Mouse (Mus musculus) mouse trophoblast stem cell (cell line): ENCODE data around the gene Aida.
"Not testable (repeated sequence)": the region's sequence is repeated elsewhere in the genome, so short reads cannot be mapped to it uniquely, and the experiment has no call there.

Source experiments
- in situ Hi-C, 2 experiments: fragments of 300-500 bp; cut with MseI, MboI; formaldehyde crosslinking; loops; 2 replicates in 1 of 2; 3 replicates in 1 of 2; pipeline ENCODE4 v1.15.1; 2025

Gene Aida

GRCm38 (mm10) chr1:183296465-183296864, at the start of gene Aida:
Gene Aida (plus strand): TSS chr1:183296590.
- in situ Hi-C loops = no loop called here

DNA sequence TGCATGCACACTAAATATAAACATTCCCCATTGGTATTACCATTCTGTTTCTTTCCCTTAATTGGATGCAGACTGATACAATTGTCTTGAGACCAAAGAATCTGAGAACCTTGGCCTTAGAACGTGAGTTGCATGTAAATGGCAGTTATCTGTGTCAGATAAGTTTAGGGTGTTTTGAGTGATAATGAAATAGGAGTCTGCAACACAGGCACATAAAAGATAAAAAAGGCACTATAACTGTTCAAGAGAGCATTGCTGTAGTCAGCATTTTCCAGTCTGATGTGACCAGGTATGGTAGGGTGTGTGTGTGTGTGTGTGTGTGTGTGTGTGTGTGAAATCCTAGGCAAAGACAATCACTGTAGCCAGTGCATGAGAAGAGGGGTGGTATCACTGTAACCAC, 48.2 kb upstream of the Aida start:
- in situ Hi-C loops = no loop called here

GRCm38 (mm10) chr1:183250612-183251011, 45.8 kb upstream of the Aida start:
- in situ Hi-C loops = no loop called here

GRCm38 (mm10) chr1:183251818-183252217, 44.6 kb upstream of the Aida start:
- in situ Hi-C loops = no loop called here

- in situ Hi-C loops = no loop called here
Measured at GRCm38 (mm10) chr1:183252574-183252973, 43.8 kb upstream of the Aida start.

GRCm38 (mm10) chr1:183264145-183265008, 32.0 kb upstream of the Aida start:
- in situ Hi-C loops = no loop called here

DNA sequence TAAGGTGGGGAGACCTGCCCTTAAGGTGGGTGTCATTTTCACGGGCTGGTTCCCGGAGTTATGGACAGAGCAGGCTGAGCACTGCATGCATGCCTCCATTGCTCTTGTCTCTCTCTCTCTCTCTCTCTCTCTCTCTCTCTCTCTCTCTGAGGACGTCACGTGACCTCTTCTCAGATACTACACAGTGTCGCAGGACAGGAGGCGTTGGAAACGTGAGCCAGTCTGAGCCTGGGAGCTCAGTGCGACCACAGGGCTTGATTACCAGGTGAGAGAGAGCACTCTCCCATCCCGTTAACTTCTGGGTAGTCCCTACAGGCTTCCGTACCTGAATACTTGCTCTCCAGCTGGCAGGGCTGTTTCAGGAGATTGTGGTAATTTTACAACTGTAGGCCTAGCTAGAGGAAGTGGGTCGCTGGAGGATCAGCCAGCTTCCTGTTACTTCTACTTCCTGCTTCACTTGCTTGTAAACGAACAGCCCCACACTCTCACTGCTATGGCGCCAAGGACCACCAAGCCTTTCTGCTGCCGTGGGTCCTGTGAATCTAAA, 30.4 kb upstream of the Aida start:
- in situ Hi-C loops = no loop called here

DNA sequence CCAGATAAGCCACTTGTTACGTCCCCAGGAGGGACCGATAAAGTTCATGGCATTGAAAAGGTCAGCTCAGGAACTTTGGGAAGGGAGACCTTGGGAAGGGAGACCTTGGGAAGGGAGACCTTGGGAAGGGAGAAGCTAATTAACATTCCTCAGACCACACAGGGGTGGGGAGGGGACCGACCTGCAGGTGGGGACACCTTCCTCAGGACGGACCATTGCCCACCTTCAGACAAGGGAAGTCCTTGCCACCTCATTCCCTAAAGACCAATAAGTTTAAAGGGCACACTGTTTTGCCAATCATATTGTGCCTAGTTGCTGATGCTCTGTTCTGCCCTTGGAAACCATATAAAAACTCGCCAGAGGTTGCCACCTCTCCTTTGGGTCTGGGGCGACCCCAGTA, 28.7 kb upstream of the Aida start:
- in situ Hi-C loops = no loop called here

DNA sequence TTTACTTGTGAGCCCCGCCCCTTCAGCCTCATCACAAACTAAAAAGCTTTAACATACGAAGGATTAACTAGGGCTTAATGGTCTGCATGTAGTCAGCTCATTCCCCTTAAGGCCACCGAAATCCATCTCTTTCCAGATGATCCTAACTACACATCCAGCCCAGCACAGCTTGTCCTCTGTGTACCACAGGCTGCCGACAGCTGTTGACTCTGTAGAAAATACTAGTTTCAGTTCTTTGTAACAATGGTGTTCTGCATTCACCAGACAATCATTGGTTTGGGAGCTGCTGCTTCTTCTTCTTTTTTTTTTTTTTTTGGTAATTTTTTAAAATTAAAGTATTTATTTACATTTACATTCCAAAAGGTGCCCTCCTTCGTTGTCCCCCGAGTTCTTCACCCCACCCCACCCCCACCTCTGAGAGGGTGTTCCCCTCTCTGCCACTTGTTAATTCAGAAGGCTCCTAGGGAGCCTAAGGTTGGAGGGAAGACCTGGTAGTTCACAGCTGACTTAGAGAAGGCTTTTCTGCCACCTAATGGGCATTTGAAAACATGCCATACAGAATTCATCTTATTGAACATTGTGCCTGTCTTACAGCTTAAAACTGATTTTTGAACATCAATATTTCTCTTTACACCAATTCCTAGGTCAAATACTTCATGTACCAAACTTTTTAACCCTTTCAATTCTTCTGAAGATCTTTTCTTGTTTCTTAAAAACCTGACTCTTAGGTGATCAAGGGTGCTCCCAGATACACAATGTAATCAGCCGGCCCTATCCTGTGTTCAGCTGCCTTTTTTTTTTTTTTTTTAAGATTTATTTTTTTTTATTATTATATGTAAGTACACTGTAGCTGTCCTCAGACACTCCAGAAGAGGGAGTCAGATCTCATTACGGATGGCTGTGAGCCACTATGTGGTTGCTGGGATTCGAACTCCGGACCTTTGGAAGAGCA, 23.2 kb upstream of the Aida start:
- in situ Hi-C loops = no loop called here

GRCm38 (mm10) chr1:183274385-183274784, 22.0 kb upstream of the Aida start:
- in situ Hi-C loops = no loop called here

GRCm38 (mm10) chr1:183275763-183276162, 20.6 kb upstream of the Aida start:
- in situ Hi-C loops = no loop called here

DNA sequence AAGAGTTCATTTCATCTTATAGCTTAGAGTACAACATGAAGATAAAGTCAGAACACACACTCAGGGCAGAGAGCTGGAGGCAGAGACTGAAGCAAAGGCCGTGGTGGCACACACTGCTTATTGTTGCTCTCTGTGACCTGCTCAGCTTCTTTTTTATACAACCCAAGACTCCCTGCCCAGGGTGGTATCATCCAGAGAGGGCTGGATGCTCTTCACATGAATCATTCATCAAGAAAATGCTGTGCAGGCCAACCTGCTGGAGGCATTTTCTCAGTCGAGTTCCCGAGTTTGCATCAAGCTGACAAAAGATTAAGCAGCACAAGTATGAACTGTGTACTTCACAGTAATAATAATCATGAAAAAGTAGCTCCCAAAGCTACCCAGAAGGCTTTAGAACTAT, 8.0 kb upstream of the Aida start:
- in situ Hi-C loops = no loop called here

DNA sequence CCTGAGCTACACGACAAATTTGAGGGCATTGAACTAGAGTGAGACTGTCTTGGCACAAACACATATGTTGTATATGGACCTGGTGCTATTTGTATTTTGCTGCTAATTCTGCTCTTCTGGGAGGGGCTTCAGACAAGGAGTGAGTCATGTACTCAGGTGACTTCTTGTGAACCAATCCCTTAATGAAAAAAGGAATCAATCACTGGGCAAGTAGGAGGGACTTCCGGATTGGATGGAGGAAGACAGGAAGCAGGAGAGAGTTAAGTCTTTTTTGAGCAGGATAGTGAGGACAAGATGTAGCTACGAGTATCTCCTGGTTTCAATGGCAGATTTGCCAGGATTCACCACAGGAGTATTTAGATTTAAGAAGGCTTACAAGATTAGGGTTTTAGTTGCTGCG, 6.8 kb upstream of the Aida start:
- in situ Hi-C loops = no loop called here

- in situ Hi-C loops = no loop called here
Measured at GRCm38 (mm10) chr1:183296877-183297383, 540 bp downstream of the Aida start, which contains the start of gene Brox. Gene Brox (minus strand): TSS chr1:183297269.

DNA sequence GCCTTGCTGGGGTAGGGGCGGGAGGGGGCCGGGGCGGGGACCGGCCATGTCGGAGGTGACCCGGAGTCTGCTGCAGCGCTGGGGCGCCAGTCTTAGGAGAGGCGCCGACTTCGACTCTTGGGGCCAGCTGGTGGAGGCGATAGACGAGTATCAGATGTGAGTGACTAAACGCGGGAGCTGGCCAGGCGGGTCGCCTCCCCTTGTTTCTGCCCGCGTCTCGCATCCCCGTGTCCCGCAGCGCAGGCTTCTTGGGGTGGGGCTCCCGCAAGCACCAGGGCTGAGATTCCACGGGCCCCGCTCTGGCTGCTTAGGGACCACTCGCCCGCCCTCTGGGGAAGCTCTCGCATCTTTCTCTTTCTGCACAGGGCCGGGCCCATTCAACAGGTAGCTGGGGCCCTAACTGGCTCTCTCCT, 1.1 kb downstream of the Aida start:
- in situ Hi-C loops = no loop called here

GRCm38 (mm10) chr1:183297886-183298489, 1.6 kb downstream of the Aida start:
- in situ Hi-C loops = no loop called here

- in situ Hi-C loops = no loop called here
Measured at GRCm38 (mm10) chr1:183299161-183299560, 2.8 kb downstream of the Aida start.

GRCm38 (mm10) chr1:183307555-183307954, 11.2 kb downstream of the Aida start:
- in situ Hi-C loops = no loop called here

DNA sequence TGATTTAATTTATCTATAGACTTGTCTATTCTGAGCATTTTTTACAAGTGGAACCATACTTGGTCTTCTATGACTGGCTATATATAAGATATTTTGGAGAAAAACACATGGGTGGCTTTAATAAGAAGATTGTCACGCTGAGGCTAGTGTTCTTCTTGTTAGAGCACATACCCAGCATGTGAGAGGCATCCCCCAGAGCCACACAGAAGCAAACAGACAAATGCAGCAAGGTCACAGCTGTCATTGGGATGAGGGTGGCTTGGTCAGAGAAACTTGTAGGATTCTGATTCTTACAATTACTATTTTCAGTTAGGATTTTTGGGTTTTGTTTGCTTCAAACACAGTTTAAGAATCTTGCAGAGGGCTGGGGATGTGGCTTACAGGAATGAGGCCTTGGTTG, 12.1 kb downstream of the Aida start:
- in situ Hi-C loops = no loop called here

GRCm38 (mm10) chr1:183309601-183310000, 13.2 kb downstream of the Aida start:
- in situ Hi-C loops = not testable (repeated sequence)

- in situ Hi-C loops = no loop called here
Measured at GRCm38 (mm10) chr1:183312076-183312475, 15.7 kb downstream of the Aida start.

DNA sequence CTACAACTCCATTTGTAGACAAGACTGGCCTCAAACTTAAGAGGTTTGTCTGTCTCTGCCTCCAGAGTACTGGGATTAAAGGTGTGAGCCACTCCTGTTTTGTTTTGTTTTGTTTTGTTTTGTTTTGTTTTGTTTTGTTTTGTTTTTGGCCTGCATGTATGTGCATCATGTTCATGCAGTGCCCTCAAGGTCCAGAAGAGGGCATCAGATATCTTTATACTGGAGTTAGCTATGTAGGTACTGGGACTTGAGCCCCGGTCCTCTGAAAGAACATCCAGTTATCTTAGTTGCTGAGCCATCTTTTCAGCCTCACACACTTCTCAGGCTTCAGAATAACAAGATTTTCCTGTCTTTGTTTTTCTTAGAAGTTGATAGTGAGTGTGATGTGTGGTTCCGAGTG, 19.4 kb downstream of the Aida start:
- in situ Hi-C loops = no loop called here
